Mouse (Mus musculus): ENCODE results near the gene Trappc11. TPM values are rescaled to one million over a fixed set of nuclear protein-coding genes. Genes with fewer than 3 reads are reported as not detected.
"Not testable (repeated sequence)": the region's sequence is repeated elsewhere in the genome, so short reads cannot be mapped to it uniquely, and the experiment has no call there.

Trappc11 gene
- polyA plus RNA-seq, 1 experiment: 43.4 TPM

GRCm38 (mm10) chr8:47495428-47495827 lies 37.8 kb downstream of the Trappc11 start:
- H3K4me3 ChIP-seq (ENCODE audit: insufficient read depth, low read length): no peak overlapping the region
- H3K27ac ChIP-seq (ENCODE audit: insufficient read depth, low read length): no peak overlapping the region
- no peaks in the 10 kb centered on the region for H3K4me1 ChIP-seq (ENCODE audit: control insufficient read depth, insufficient read depth, low read length)
- TF ChIP-seq CTCF (IDR thresholded peaks at IDR 0.05; ENCODE audit: extremely low read depth, insufficient read depth, low read length) (no peak), POLR2A (IDR thresholded peaks at IDR 0.05; ENCODE audit: extremely low read depth, insufficient read depth, low read length) (no peak)

- TF ChIP-seq CTCF (IDR thresholded peaks at IDR 0.05; ENCODE audit: extremely low read depth, insufficient read depth, low read length) (no peak), POLR2A (IDR thresholded peaks at IDR 0.05; ENCODE audit: extremely low read depth, insufficient read depth, low read length) (no peak)
- H3K4me1 ChIP-seq (ENCODE audit: control insufficient read depth, insufficient read depth, low read length): no peaks in the 10 kb centered on the region
- no peak overlapping the region for H3K4me3 ChIP-seq (ENCODE audit: insufficient read depth, low read length)
- H3K27ac ChIP-seq (ENCODE audit: insufficient read depth, low read length): no peak overlapping the region
Observed at GRCm38 (mm10) chr8:47494602-47495153, 38.6 kb downstream of the Trappc11 start.

GRCm38 (mm10) chr8:47493106-47493505 lies 40.2 kb downstream of the Trappc11 start:
- Histone ChIP-seq H3K4me3 (ENCODE audit: insufficient read depth, low read length) (no peak overlapping the region), H3K4me1 (ENCODE audit: control insufficient read depth, insufficient read depth, low read length) (no peaks in the 10 kb centered on the region), H3K27ac (ENCODE audit: insufficient read depth, low read length) (no peak overlapping the region)
- no peak for TF ChIP-seq POLR2A (IDR thresholded peaks at IDR 0.05; ENCODE audit: extremely low read depth, insufficient read depth, low read length)
- TF ChIP-seq CTCF (IDR thresholded peaks at IDR 0.05; ENCODE audit: extremely low read depth, insufficient read depth, low read length): no peak

- TF ChIP-seq CTCF (IDR thresholded peaks at IDR 0.05; ENCODE audit: extremely low read depth, insufficient read depth, low read length) (no peak), POLR2A (IDR thresholded peaks at IDR 0.05; ENCODE audit: extremely low read depth, insufficient read depth, low read length) (no peak)
- H3K4me1 ChIP-seq (ENCODE audit: control insufficient read depth, insufficient read depth, low read length): no peaks in the 10 kb centered on the region
- no peak overlapping the region for H3K4me3 ChIP-seq (ENCODE audit: insufficient read depth, low read length)
- no peak overlapping the region for H3K27ac ChIP-seq (ENCODE audit: insufficient read depth, low read length)
Observed at GRCm38 (mm10) chr8:47487231-47487630, 46.0 kb downstream of the Trappc11 start.

GRCm38 (mm10) chr8:47482354-47483071 lies 50.8 kb downstream of the Trappc11 start:
- Histone ChIP-seq H3K27ac (ENCODE audit: insufficient read depth, low read length) (no peak overlapping the region), H3K4me1 (ENCODE audit: control insufficient read depth, insufficient read depth, low read length) (no peaks in the 10 kb centered on the region), H3K4me3 (ENCODE audit: insufficient read depth, low read length) (no peak overlapping the region)
- TF ChIP-seq POLR2A (IDR thresholded peaks at IDR 0.05; ENCODE audit: extremely low read depth, insufficient read depth, low read length) (no peak), CTCF (IDR thresholded peaks at IDR 0.05; ENCODE audit: extremely low read depth, insufficient read depth, low read length) (no peak)

- Histone ChIP-seq H3K27ac (ENCODE audit: insufficient read depth, low read length) (no peak overlapping the region), H3K4me3 (ENCODE audit: insufficient read depth, low read length) (no peak overlapping the region), H3K4me1 (ENCODE audit: control insufficient read depth, insufficient read depth, low read length) (no peaks in the 10 kb centered on the region)
- TF ChIP-seq POLR2A (IDR thresholded peaks at IDR 0.05; ENCODE audit: extremely low read depth, insufficient read depth, low read length): no peak
Observed at GRCm38 (mm10) chr8:47480039-47480438, 53.2 kb downstream of the Trappc11 start.

DNA sequence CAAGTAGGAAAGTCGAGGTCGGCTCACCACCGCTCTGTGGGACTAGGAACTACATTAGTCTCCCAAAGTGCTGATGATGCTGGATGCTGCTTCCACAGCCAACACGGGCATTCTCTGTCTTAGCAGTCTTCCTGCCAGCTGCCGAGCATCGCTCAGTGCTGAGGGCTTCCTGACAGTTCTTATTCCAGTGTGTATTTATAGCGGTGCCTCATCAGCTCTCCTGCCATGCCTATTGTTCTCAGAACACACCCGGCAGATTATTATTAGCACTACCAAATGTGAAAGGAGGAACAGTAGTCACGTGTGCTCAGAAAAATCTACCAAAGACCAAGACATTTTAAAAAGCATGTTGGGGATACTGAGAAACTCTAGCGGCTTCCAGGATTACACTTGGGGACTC lies 71.6 kb downstream of the Trappc11 start:
- Histone ChIP-seq H3K4me3 (ENCODE audit: insufficient read depth, low read length) (no peak overlapping the region), H3K4me1 (ENCODE audit: control insufficient read depth, insufficient read depth, low read length) (no peaks in the 10 kb centered on the region), H3K27ac (ENCODE audit: insufficient read depth, low read length) (no peak overlapping the region)
- TF ChIP-seq CTCF (IDR thresholded peaks at IDR 0.05; ENCODE audit: extremely low read depth, insufficient read depth, low read length) (no peak), POLR2A (IDR thresholded peaks at IDR 0.05; ENCODE audit: extremely low read depth, insufficient read depth, low read length) (peak; percentile 56; the same call in 1 of the 2 replicates)

DNA sequence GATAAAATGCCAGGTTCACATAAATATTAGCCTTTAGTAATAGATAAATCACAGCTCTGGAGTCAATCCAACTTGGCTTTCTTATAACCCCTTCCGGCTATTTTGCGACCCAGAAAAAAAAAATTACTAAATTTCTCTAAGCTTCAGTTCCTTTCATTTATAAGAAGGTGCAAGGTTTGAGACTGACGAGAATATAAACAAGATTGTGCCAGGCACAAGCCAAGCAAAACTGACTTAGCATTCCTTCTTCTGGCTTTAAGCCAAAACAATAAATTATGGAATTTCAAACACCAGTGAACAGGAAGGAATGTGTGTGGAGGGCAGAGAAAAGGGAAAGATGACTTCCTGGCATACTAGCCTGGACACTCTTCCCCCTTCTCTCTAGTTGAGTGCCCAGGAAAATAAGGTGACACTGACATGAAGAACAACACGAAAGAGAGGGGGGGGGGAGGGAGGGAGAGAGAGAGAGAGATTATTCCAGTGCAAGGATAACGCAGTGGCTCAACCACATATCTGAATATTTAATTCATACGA lies 74.0 kb downstream of the Trappc11 start:
- Histone ChIP-seq H3K4me3 (ENCODE audit: insufficient read depth, low read length) (no peak overlapping the region), H3K4me1 (ENCODE audit: control insufficient read depth, insufficient read depth, low read length) (no peaks in the 10 kb centered on the region), H3K27ac (ENCODE audit: insufficient read depth, low read length) (no peak overlapping the region)
- no peak for TF ChIP-seq POLR2A (IDR thresholded peaks at IDR 0.05; ENCODE audit: extremely low read depth, insufficient read depth, low read length)
- TF ChIP-seq CTCF (IDR thresholded peaks at IDR 0.05; ENCODE audit: extremely low read depth, insufficient read depth, low read length): no peak

GRCm38 (mm10) chr8:47458591-47458990 lies 74.7 kb downstream of the Trappc11 start:
- Histone ChIP-seq H3K27ac (ENCODE audit: insufficient read depth, low read length) (no peak overlapping the region), H3K4me1 (ENCODE audit: control insufficient read depth, insufficient read depth, low read length) (no peaks in the 10 kb centered on the region), H3K4me3 (ENCODE audit: insufficient read depth, low read length) (no peak overlapping the region)
- TF ChIP-seq CTCF (IDR thresholded peaks at IDR 0.05; ENCODE audit: extremely low read depth, insufficient read depth, low read length): no peak
- TF ChIP-seq POLR2A (IDR thresholded peaks at IDR 0.05; ENCODE audit: extremely low read depth, insufficient read depth, low read length): no peak

DNA sequence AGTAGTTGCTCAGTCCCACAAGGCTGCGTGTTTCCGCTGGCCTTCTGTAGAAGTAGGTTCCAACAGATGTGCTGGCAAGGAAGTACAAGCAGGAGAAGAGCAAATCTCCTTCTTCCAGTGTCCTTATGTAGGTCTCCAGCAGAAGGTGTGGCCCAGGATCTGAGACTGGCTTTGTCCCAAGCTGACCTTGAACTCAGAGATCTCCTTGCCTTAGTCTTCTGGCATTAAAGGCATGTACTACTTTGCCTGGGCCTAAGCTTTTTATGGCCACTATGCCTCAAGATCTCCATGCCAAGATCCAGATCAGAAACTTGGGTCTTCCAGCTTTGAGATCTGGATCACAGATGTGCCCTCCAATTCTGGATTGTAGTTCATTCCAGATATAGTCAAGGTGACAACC lies 84.1 kb downstream of the Trappc11 start:
- H3K27ac ChIP-seq (ENCODE audit: insufficient read depth, low read length); H3K4me3 ChIP-seq (ENCODE audit: insufficient read depth, low read length); H3K4me1 ChIP-seq (ENCODE audit: control insufficient read depth, insufficient read depth, low read length): not testable (repeated sequence)

Measured in cortical plate, adult 2 months (tissue).